Mouse (Mus musculus) 3134 (cell line): ENCODE data around the gene C1qtnf12.

Source experiments
- DNase-seq: peaks from one replicate; pipeline ENCODE4 v3.0.0-alpha.2; 2011; ENCODE audit warnings: low spot score; ENCODE audit not compliant: insufficient read length; ENCODE audit errors: extremely low read depth

The C1qtnf12 gene

GRCm38 (mm10) chr4:155992906-155993547, 30.9 kb downstream of the C1qtnf12 start:
- DNase-seq = peak; percentile 89

- no peak for DNase-seq
These were observed 31.5 kb downstream of the C1qtnf12 start for GRCm38 (mm10) chr4:155993606-155994005.

GRCm38 (mm10) chr4:156004109-156004508, 42.0 kb downstream of the C1qtnf12 start:
- no peak for DNase-seq

GRCm38 (mm10) chr4:156008369-156008768, 46.3 kb downstream of the C1qtnf12 start:
- no peak for DNase-seq

- no peak for DNase-seq
These were observed 51.5 kb downstream of the C1qtnf12 start, which contains the start of gene Tnfrsf4 for GRCm38 (mm10) chr4:156013637-156014036. Gene Tnfrsf4 (plus strand): TSS chr4:156013843.

- no peak for DNase-seq
These were observed 52.3 kb downstream of the C1qtnf12 start for GRCm38 (mm10) chr4:156014436-156014835.
